Mouse (Mus musculus): ENCODE data around the gene Irf2bpl. TPM values are rescaled to one million over a fixed set of nuclear protein-coding genes. Genes with fewer than 3 reads are reported as not detected.

Irf2bpl gene
- polyA plus RNA-seq, 1 experiment from 2014 or later: 80.2 TPM

DNA sequence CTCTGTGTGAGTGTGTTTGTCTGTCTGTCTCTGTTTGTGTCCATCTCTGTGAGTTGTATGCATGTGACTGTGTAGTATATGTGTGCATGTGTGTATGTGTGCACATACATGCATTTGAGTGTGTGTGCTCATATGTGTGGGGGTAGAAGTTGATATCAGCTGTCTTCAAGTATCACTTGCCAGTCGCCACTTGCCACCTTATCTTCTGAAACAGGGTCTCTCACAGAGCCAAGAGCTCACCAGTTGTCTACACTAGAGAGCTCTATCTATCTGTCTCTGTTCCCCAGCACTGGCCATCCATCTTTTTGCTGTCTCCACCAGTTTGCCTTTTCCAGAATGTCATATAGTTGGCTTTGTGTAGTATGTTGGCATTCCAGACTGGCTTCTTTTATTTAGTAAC is 31.1 kb downstream of the Irf2bpl start:
- Histone ChIP-seq H3K9ac (replicated peaks; ENCODE audit: low read length) (no peak overlapping the region), H3K4me2 (ENCODE audit: low read length) (no peak overlapping the region), H3K9me3 (ENCODE audit: control insufficient read depth, low read length) (no peaks in the 10 kb centered on the region), H3K27ac (replicated peaks; ENCODE audit: low read depth, low read length) (no peak overlapping the region), H3K4me1 (ENCODE audit: control insufficient read depth, insufficient read depth, low read length) (peaks cover 32% of the 10 kb centered on the region), H3K36me3 (ENCODE audit: control insufficient read depth, insufficient read depth, low read length) (no peaks in the 10 kb centered on the region), H3K27me3 (ENCODE audit: control insufficient read depth, insufficient read depth, low read length) (no peaks in the 10 kb centered on the region), H3K4me3 (replicated peaks; ENCODE audit: low read depth, low read length) (no peak overlapping the region)
- ATAC-seq (ENCODE audit: low FRiP score, low TSS enrichment) (no peak), DNase-seq (no peak)
- WGBS: 85% methylated on average over 1 of the region's 1 CpGs

GRCm38 (mm10) chr12:86851313-86851712 is 33.3 kb downstream of the Irf2bpl start:
- Histone ChIP-seq H3K9ac (replicated peaks; ENCODE audit: low read length) (no peak overlapping the region), H3K36me3 (ENCODE audit: control insufficient read depth, insufficient read depth, low read length) (no peaks in the 10 kb centered on the region), H3K4me3 (replicated peaks; ENCODE audit: low read depth, low read length) (no peak overlapping the region), H3K4me2 (ENCODE audit: low read length) (no peak overlapping the region), H3K27me3 (ENCODE audit: control insufficient read depth, insufficient read depth, low read length) (no peaks in the 10 kb centered on the region), H3K9me3 (ENCODE audit: control insufficient read depth, low read length) (no peaks in the 10 kb centered on the region), H3K4me1 (ENCODE audit: control insufficient read depth, insufficient read depth, low read length) (peaks cover 32% of the 10 kb centered on the region), H3K27ac (replicated peaks; ENCODE audit: low read depth, low read length) (peak overlapping the region; percentile 77)
- no peak for ATAC-seq (ENCODE audit: low FRiP score, low TSS enrichment)
- no peak for DNase-seq

DNA sequence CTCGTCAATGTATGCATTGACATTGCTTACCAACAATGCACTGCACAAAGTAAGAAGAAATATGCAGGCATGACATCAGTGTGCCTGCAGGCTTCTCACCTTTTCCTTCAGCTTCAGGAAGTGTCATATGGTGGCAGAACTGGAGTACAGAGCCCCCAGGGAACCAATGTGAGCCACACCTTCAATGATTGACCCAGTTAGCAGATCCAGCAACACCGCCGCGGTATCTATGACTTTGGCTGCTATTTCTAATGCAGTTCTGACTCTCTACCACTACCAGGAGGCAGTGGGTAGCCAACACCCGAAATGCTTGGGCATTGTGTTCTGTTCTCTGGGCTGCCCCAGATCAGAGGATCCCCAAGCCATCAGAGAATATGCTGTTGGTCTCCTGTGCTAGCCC is 33.9 kb downstream of the Irf2bpl start:
- Histone ChIP-seq H3K4me3 (replicated peaks; ENCODE audit: low read depth, low read length) (no peak overlapping the region), H3K27me3 (ENCODE audit: control insufficient read depth, insufficient read depth, low read length) (no peaks in the 10 kb centered on the region), H3K36me3 (ENCODE audit: control insufficient read depth, insufficient read depth, low read length) (no peaks in the 10 kb centered on the region), H3K9me3 (ENCODE audit: control insufficient read depth, low read length) (no peaks in the 10 kb centered on the region), H3K4me1 (ENCODE audit: control insufficient read depth, insufficient read depth, low read length) (peaks cover 28% of the 10 kb centered on the region), H3K27ac (replicated peaks; ENCODE audit: low read depth, low read length) (peak overlapping the region; percentile 77), H3K9ac (replicated peaks; ENCODE audit: low read length) (no peak overlapping the region), H3K4me2 (ENCODE audit: low read length) (peak overlapping the region; percentile 18)
- ATAC-seq (ENCODE audit: low FRiP score, low TSS enrichment): no peak
- DNase-seq: no peak
- 82% methylated on average over 5 of the region's 5 CpGs for WGBS

DNA sequence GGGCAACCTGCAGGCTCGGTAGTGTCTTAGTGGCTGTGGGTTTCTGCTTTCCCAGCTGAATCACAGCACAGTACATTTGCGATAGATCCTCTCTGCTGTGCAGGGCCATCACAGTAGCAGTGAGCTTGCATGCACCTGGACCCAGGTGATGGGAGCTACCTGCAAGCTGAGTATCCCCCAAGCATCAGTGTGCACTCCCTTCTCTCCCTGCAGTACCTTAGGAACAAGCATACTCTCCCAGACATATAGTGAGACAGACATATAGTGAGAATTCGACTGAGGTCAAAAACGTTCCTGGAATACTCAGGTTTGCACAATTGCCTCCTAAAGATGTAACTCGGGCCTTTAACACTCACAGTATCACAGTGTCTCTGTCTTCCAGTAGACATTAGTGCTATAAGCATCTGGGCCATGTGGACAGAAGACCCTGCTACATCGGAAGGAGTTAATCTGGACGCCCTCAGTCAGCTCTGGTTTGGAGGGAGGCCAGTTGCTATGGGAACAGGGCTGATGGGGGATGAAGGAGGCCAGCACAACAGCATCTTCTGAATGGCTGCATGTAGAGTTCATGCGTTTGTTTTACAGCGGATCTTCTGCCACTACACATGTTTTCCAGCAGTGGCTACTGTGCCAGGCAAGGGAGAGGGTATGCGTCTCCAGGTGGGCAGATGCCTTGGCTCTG is 34.5 kb downstream of the Irf2bpl start:
- peak overlapping the region; percentile 18 for H3K4me2 ChIP-seq (ENCODE audit: low read length)
- H3K4me3 ChIP-seq (replicated peaks; ENCODE audit: low read depth, low read length): no peak overlapping the region
- no peaks in the 10 kb centered on the region for H3K27me3 ChIP-seq (ENCODE audit: control insufficient read depth, insufficient read depth, low read length)
- H3K4me1 ChIP-seq (ENCODE audit: control insufficient read depth, insufficient read depth, low read length): peaks cover 21% of the 10 kb centered on the region
- DNase-seq: peak; percentile 86
- peak; percentile 48; the same call in 1 of the 2 replicates for ATAC-seq (ENCODE audit: low FRiP score, low TSS enrichment)
- 42% methylated on average over 10 of the region's 10 CpGs for WGBS
- no peaks in the 10 kb centered on the region for H3K36me3 ChIP-seq (ENCODE audit: control insufficient read depth, insufficient read depth, low read length)
- H3K9me3 ChIP-seq (ENCODE audit: control insufficient read depth, low read length): no peaks in the 10 kb centered on the region
- H3K27ac ChIP-seq (replicated peaks; ENCODE audit: low read depth, low read length): peak overlapping the region; percentile 77
- 0 out of 2 replicates have a peak overlapping the region, but pooled peaks have one; percentile 18 for H3K9ac ChIP-seq (replicated peaks; ENCODE audit: low read length)

DNA sequence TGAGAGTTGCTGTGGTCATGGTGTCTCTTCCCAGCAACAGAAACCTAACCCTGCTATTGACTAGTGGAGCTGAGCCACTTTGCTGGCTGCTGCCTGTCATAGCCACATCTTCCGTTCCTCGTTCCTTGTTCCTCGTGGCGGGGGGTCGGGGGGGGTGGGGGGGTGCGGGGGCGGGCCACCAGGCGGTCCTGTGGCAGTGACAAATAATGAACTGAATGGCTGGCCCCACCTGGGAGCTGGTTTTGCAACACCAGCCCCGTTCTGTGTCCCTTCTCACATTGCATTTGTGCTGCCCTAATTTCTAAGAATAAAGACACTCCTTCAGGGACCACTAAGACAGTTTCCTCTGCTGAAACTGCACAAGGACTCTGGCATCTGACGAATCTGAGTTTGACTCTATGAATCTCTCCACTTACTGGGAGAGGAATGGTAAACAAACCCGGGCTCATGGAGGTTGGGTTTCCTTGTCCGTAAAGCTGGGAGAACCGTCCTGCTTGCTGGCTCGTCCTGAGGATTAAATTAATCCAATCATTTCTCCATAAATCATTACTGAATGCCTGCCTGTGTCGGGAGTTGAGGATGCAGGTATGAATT is 41.6 kb downstream of the Irf2bpl start:
- WGBS: 34% methylated on average over 15 of the region's 15 CpGs
- Histone ChIP-seq H3K4me3 (replicated peaks; ENCODE audit: low read depth, low read length) (no peak overlapping the region), H3K4me1 (ENCODE audit: control insufficient read depth, insufficient read depth, low read length) (no peaks in the 10 kb centered on the region), H3K27ac (replicated peaks; ENCODE audit: low read depth, low read length) (peak overlapping the region; percentile 21), H3K9me3 (ENCODE audit: control insufficient read depth, low read length) (no peaks in the 10 kb centered on the region), H3K4me2 (ENCODE audit: low read length) (no peak overlapping the region), H3K27me3 (ENCODE audit: control insufficient read depth, insufficient read depth, low read length) (no peaks in the 10 kb centered on the region), H3K9ac (replicated peaks; ENCODE audit: low read length) (no peak overlapping the region), H3K36me3 (ENCODE audit: control insufficient read depth, insufficient read depth, low read length) (no peaks in the 10 kb centered on the region)
- no peak for ATAC-seq (ENCODE audit: low FRiP score, low TSS enrichment)
- no peak for DNase-seq

- H3K4me1 ChIP-seq (ENCODE audit: control insufficient read depth, insufficient read depth, low read length): 0 out of 2 replicates have a peak, but pooled peaks cover 6% of the 10 kb centered on the region
- 86% methylated on average over 4 of the region's 4 CpGs for WGBS
- H3K36me3 ChIP-seq (ENCODE audit: control insufficient read depth, insufficient read depth, low read length): no peaks in the 10 kb centered on the region
- H3K9me3 ChIP-seq (ENCODE audit: control insufficient read depth, low read length): no peaks in the 10 kb centered on the region
- no peak overlapping the region for H3K9ac ChIP-seq (replicated peaks; ENCODE audit: low read length)
- no peaks in the 10 kb centered on the region for H3K27me3 ChIP-seq (ENCODE audit: control insufficient read depth, insufficient read depth, low read length)
- H3K4me3 ChIP-seq (replicated peaks; ENCODE audit: low read depth, low read length): no peak overlapping the region
- DNase-seq: no peak
- no peak overlapping the region for H3K4me2 ChIP-seq (ENCODE audit: low read length)
- no peak for ATAC-seq (ENCODE audit: low FRiP score, low TSS enrichment)
- no peak overlapping the region for H3K27ac ChIP-seq (replicated peaks; ENCODE audit: low read depth, low read length)
Measured at GRCm38 (mm10) chr12:86840526-86840925, 44.1 kb downstream of the Irf2bpl start.

GRCm38 (mm10) chr12:86838181-86838580 is 46.4 kb downstream of the Irf2bpl start:
- 75% methylated on average over 2 of the region's 2 CpGs for WGBS
- peaks cover 13% of the 10 kb centered on the region; the same call in 1 of the 2 replicates for H3K4me1 ChIP-seq (ENCODE audit: control insufficient read depth, insufficient read depth, low read length)
- no peak overlapping the region for H3K4me2 ChIP-seq (ENCODE audit: low read length)
- H3K27me3 ChIP-seq (ENCODE audit: control insufficient read depth, insufficient read depth, low read length): no peaks in the 10 kb centered on the region
- no peaks in the 10 kb centered on the region for H3K36me3 ChIP-seq (ENCODE audit: control insufficient read depth, insufficient read depth, low read length)
- H3K4me3 ChIP-seq (replicated peaks; ENCODE audit: low read depth, low read length): no peak overlapping the region
- no peaks in the 10 kb centered on the region for H3K9me3 ChIP-seq (ENCODE audit: control insufficient read depth, low read length)
- ATAC-seq (ENCODE audit: low FRiP score, low TSS enrichment) (no peak), DNase-seq (no peak)
- no peak overlapping the region for H3K9ac ChIP-seq (replicated peaks; ENCODE audit: low read length)
- no peak overlapping the region for H3K27ac ChIP-seq (replicated peaks; ENCODE audit: low read depth, low read length)

DNA sequence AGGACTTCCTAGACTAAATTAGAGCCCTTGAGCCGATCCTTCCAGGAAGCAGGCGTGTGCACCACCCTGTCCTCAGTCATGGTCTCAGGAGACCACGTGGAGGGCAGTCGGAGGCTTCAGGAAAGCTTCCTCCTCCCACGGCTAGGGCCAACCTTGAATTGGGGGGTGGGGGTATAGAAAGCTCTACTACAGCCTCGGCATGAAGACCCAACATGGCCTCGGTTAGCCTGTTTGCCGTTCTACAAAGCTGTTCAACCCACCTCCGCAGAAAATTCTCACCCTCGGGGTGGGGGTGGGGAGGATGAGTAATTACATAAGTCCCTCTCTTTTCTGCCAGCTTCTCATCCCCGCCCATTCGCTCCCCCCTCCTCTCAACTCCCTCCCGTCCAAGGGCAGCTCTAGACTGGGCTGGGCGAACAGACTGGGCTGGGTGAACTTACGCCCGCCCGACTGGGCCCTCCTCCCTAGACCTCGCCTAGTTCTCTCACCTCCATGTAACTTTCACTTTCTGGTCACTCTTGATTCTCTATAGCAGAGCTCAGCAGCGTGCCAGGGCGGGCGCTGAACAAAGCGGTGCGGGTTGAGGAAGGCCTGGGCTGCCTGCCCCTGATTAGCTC is 48.1 kb downstream of the Irf2bpl start:
- no peak for ATAC-seq (ENCODE audit: low FRiP score, low TSS enrichment)
- H3K27ac ChIP-seq (replicated peaks; ENCODE audit: low read depth, low read length): 0 out of 2 replicates have a peak overlapping the region, but pooled peaks have one; percentile 8
- no peaks in the 10 kb centered on the region for H3K9me3 ChIP-seq (ENCODE audit: control insufficient read depth, low read length)
- H3K4me3 ChIP-seq (replicated peaks; ENCODE audit: low read depth, low read length): no peak overlapping the region
- H3K27me3 ChIP-seq (ENCODE audit: control insufficient read depth, insufficient read depth, low read length): no peaks in the 10 kb centered on the region
- H3K4me1 ChIP-seq (ENCODE audit: control insufficient read depth, insufficient read depth, low read length): peaks cover 29% of the 10 kb centered on the region
- H3K9ac ChIP-seq (replicated peaks; ENCODE audit: low read length): no peak overlapping the region
- H3K4me2 ChIP-seq (ENCODE audit: low read length): no peak overlapping the region; the same call in 1 of the 2 replicates
- 48% methylated on average over 22 of the region's 23 CpGs for WGBS
- no peak for DNase-seq
- no peaks in the 10 kb centered on the region for H3K36me3 ChIP-seq (ENCODE audit: control insufficient read depth, insufficient read depth, low read length)

Data from midbrain, embryonic 14.5 days (tissue).